Mouse (Mus musculus) lung, postnatal 4 days (tissue): ENCODE results near the gene Rpl27.
"Not testable (repeated sequence)": the region's sequence is repeated elsewhere in the genome, so short reads cannot be mapped to it uniquely, and the experiment has no call there.

Experiments
- DNase-seq, 2 experiments: peaks; one replicate each; pipeline ENCODE4 v3.0.0; 2021

The Rpl27 gene

DNA sequence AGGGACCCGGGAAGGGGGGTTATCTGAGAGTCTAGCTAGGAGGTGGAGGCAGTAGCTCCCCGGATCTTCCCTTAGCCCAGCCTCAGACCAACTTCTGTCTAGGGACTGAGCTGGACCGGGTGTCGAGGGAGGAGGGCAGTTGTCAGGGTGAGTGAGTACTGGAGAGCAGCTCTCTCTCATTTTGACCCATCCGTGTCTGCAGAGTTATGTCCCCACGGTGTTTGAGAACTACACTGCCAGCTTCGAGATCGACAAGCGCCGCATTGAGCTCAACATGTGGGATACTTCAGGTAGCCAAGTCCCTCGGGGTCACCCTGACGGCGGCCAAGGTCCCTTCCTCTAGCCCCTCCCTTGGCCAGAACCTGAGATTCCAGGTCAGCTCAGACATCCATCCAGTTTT, 26.6 kb downstream of the Rpl27 start:
- no peak for DNase-seq

GRCm38 (mm10) chr11:101469155-101469554, 27.1 kb downstream of the Rpl27 start:
- DNase-seq, result no peak

GRCm38 (mm10) chr11:101470206-101470605, 28.1 kb downstream of the Rpl27 start:
- DNase-seq, result no peak

DNA sequence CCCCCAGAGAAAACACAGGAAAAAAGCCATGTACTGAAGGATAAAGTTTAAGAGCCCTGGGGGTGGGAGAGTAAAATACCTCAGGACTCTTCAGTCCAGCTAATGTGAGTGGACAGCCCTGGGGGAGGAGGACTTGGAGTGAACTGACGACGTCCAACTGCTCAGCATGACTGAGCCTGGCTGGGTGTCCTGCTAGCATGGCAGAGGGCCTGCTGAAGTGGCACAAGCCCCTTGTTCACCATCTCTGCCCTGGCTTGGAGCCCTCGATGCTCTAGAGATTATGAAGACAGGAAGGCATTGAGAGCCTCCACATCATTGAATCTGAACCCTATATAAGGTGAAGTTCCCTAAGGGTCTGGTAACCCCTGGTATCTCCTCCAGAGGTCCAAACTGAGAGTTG, 29.8 kb downstream of the Rpl27 start:
- no peak for DNase-seq

- no peak for DNase-seq
These were observed 30.2 kb downstream of the Rpl27 start for GRCm38 (mm10) chr11:101472336-101472735.

DNA sequence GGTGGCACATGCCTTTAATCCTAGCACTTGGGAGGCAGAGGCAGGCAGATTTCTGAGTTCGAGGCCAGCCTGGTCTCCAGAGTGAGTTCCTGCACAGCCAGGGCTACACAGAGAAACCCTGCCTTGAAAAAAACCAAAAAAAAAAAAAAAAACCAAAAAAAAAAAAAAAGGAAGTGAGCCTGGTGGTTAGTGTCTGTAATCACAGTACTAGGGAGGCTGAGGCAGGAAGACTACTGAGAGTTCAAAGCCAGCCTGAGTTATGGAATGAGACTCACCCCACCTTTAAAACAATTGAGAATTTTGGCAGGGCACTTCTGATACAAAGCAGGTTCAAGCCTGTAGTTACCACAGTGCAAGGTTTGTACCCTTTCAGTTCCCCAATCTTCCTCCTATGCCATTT, 31.6 kb downstream of the Rpl27 start:
- DNase-seq, result not testable (repeated sequence)

DNA sequence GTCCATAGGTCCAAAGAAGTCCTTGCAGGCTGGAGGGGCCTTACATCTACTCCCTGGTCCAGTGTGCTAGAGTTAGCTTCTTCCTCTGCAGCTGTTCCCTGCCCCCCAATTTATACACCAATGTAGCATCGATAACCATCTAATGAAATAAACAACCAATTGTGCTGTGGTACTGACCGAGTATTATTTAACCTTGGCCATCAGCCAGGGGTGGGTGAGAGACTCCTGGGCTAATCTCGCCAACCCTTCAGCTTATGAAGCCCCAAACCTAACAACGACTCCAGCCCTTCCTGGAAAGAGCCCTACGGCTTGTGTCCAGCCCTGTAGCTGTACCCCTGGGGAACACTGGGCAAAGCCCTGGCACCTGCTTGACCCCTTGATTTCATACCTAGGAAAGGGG, 32.2 kb downstream of the Rpl27 start:
- DNase-seq, result no peak

GRCm38 (mm10) chr11:101476361-101476760, 34.3 kb downstream of the Rpl27 start:
- not testable (repeated sequence) for DNase-seq

DNA sequence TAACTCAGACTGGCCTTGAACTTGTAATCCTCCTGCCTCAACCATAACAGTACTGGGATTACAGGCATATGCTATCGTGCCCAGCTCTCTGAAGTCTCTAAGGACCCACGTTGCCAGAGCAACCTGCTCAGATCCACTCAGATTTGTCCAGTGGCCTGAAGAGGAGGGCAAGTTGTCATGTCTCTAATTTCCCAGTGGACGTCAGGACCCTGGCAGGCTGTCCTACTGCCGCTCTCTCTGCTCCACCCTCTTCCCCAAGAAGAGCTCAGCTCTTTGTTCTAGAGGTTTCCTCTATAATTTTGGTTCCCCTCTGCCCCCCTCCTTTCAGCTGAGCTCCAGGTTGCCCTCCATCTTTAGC, 35.1 kb downstream of the Rpl27 start:
- DNase-seq, result no peak

- no peak for DNase-seq
These were observed 35.6 kb downstream of the Rpl27 start for GRCm38 (mm10) chr11:101477552-101478211.

GRCm38 (mm10) chr11:101479171-101479635, 37.1 kb downstream of the Rpl27 start:
- DNase-seq, result peak; percentile 19 to 25

GRCm38 (mm10) chr11:101480912-101481311, 38.8 kb downstream of the Rpl27 start:
- DNase-seq, result no peak

DNA sequence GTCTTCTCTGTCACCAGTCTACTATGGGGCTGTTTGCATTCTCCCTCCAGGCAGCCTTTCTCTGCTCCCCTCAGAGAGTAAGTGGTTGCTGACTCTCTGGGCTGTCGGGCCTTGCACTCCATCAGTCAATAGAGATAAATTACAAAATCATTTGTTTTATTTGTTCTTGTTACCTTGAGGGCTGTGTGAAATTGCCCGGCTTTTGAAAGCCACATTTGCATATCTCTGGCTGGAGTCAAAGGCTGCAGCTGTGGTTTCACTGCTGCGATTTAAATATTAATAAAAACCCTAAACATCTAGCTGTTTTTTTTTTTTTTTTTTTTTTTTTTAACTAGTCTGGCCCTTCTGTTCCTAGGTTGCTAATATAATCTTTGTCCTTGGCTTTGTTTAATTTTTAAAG, 41.7 kb downstream of the Rpl27 start:
- no peak for DNase-seq

DNA sequence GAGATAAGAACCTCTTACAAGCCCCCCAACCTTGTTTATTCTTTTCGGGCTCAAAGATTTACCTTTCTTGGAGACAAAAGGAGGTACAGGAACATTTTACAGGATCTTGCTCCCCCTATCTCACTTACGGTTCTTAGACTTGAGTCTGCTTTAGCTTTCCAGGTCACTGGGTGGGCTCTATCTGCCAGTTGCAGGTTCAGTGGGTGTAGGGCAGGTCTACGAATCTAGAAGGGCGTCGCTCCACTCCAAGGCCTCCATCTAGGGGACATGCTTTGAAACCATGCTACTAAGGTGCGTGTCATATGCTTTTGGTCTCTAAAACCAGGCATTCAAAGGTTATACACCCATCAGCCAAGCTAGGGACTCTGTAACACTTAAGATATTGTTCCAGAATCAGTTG, 42.1 kb downstream of the Rpl27 start:
- DNase-seq, result no peak

DNA sequence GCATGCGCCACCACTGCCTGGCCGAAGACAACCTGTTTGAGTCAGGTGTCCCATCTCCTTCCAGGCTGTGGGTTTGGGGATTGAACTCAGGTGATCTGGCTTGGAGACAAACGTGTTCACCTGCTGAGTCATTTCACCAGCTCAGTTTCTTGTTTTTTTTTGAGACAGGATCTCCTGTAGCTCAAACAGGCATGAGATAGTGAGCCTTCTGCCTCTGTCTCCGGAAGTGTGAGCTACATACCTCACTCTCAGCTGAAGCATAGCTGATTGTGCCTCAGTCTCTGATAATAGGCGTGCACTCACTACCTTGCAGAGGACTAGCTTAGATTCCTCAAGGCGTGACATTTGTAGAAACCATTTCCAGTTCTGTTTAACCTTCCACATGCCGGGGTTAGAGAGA, 42.7 kb downstream of the Rpl27 start:
- no peak for DNase-seq

GRCm38 (mm10) chr11:101485509-101486028, 43.5 kb downstream of the Rpl27 start:
- no peak for DNase-seq

- no peak for DNase-seq
These were observed 44.0 kb downstream of the Rpl27 start for GRCm38 (mm10) chr11:101486126-101486525.
